In the genomic region with DNA sequence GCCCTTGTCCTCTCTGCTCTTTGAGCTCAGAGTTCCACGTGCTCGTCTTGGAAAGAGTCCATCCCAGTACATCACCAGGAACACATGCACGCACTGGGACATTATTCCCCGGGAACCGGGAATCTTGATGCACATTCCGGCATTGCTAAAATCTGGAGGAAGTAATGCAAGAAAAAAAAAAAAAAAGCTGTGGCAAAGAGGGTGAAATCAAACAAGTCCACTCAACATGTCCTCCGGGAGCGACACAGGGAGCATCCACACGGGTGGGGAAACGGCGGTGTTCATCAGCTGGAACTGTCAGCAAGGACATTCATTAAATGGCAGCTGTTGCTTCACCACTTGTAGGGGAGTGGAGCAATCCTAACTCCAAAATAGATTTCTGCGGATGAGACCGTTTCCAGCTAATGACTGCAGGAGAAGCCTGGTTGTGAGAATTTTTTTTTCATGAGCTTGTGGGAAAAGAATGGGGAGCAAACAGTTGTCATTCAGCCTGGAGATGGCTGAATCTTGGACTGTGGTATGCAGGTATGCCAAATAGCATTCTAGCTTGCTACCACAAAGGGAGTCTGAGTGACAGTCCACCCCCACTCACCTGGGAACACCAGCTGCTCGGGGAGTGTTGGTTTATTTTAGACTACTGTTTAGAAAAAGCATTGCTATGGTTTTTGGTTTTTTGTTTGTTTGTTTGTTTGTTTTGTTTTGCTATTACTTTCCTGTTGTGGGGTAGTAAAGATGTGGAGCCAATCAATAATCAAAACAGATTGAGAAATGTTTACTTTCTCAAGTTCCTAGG, we compare ENCODE assay signal across 12 mouse cellular contexts. TPM values are rescaled to one million over a fixed set of nuclear protein-coding genes. Genes with fewer than 3 reads are reported as not detected.
DNase-seq lines count a peak whose midpoint lies in the region; ATAC-seq lines count a peak whose summit lies in the region.
"Had no signal": no experiment of that assay in that cellular context is flagged by ENCODE, and none has a peak within 500 bp of the region (broad histone marks: within the 10 kb centered on the region; RNA-seq: fewer than 3 reads in every experiment).

No protein-coding gene starts in this region.

- 0 out of 2 replicates have a peak, but pooled peaks have one; percentile 29 for ATAC-seq in frontal cortex, adult (ENCODE audit: low TSS enrichment)
- no peak for ATAC-seq in heart, embryonic 15.5 days (replicated peaks; ENCODE audit: insufficient number of reproducible peaks, insufficient read depth, low FRiP score, low read depth)
- no peak for ATAC-seq in limb, embryonic 15.5 days (ENCODE audit: insufficient number of reproducible peaks, low FRiP score, low TSS enrichment, low read depth)

- H3K27me3 ChIP-seq in heart, embryonic 15.5 days: no peaks in the 10 kb centered on the region
- no peaks in the 10 kb centered on the region for H3K27me3 ChIP-seq in limb, embryonic 15.5 days
- H3K27me3 ChIP-seq: neural tube, embryonic 12.5 days had no signal

- WGBS in heart, embryonic 15.5 days: 55% methylated on average over 14 of the region's 14 CpGs
- WGBS in limb, embryonic 15.5 days: 68% methylated on average over 14 of the region's 14 CpGs

- H3K4me1 ChIP-seq in heart, embryonic 15.5 days (replicated peaks): peaks cover 67% of the 10 kb centered on the region
- H3K4me1 ChIP-seq in limb, embryonic 15.5 days: peaks cover 2% of the 10 kb centered on the region; the same call in 1 of the 2 replicates
- H3K4me1 ChIP-seq: neural tube, embryonic 12.5 days had no signal

- H3K9ac ChIP-seq in heart, embryonic 15.5 days: no peak overlapping the region
- H3K9ac ChIP-seq in limb, embryonic 15.5 days: no peak overlapping the region
- H3K9ac ChIP-seq: liver, embryonic 14.5 days; neural tube, embryonic 12.5 days had no signal

- no peaks in the 10 kb centered on the region for H3K36me3 ChIP-seq in heart, embryonic 15.5 days
- H3K36me3 ChIP-seq in limb, embryonic 15.5 days: no peaks in the 10 kb centered on the region
- H3K36me3 ChIP-seq: forebrain, embryonic 10.5 days; neural tube, embryonic 12.5 days had no signal

- DNase-seq in frontal cortex, postnatal 14 days (ENCODE audit: low spot score in 2 of 2): no peak
- DNase-seq in adrenal gland, postnatal 14 days: peak; percentile 63
- DNase-seq in urinary bladder, postnatal 25 days (ENCODE audit: low spot score): no peak
- no peak for DNase-seq in frontal cortex, adult 2 months (ENCODE audit: extremely low spot score in 1 of 2, low spot score in 1 of 2)
- DNase-seq in left cerebral cortex, adult 18-20 months (ENCODE audit: low spot score in 2 of 2): no peak
- DNase-seq: cerebellum, adult 8-10 months had no signal

- H3K27ac ChIP-seq in heart, embryonic 15.5 days: peak overlapping the region; percentile 22; the same call in 1 of the 2 replicates
- 0 out of 2 replicates have a peak overlapping the region, but pooled peaks have one; percentile 17 for H3K27ac ChIP-seq in limb, embryonic 15.5 days
- H3K27ac ChIP-seq: forebrain, embryonic 10.5 days; liver, embryonic 14.5 days; neural tube, embryonic 12.5 days had no signal

- H3K4me3 ChIP-seq in heart, embryonic 15.5 days: no peak overlapping the region
- H3K4me3 ChIP-seq in limb, embryonic 15.5 days: no peak overlapping the region
- H3K4me3 ChIP-seq: forebrain, embryonic 10.5 days; neural tube, embryonic 12.5 days had no signal

- H3K9me3 ChIP-seq in heart, embryonic 15.5 days (replicated peaks): no peaks in the 10 kb centered on the region
- H3K9me3 ChIP-seq in limb, embryonic 15.5 days: no peaks in the 10 kb centered on the region
- H3K9me3 ChIP-seq: forebrain, embryonic 10.5 days; neural tube, embryonic 12.5 days had no signal

- peak overlapping the region; percentile 35; the same call in 1 of the 2 replicates for H3K4me2 ChIP-seq in heart, embryonic 15.5 days
- H3K4me2 ChIP-seq in limb, embryonic 15.5 days: no peak overlapping the region
- H3K4me2 ChIP-seq: neural tube, embryonic 12.5 days had no signal

RNA-seq across cellular contexts. Expression of a gene that starts 46.9 kb away (rescaled TPM):
- total RNA-seq in adrenal gland, postnatal 14 days (2021): 51.9 and 57.7 TPM in 2 replicates
- 28.2 and 36.6 TPM in 2 replicates for polyA plus RNA-seq in heart, embryonic 15.5 days (2015; fragmentation: Nextera tagmentation; extraction: Ambion mirVana)
- 8.4 and 10.1 TPM in 2 replicates for polyA plus RNA-seq in limb, embryonic 15.5 days (2015; fragmentation: Nextera tagmentation; extraction: Ambion mirVana)
- polyA plus RNA-seq in frontal cortex, adult 2 months (2012; rRNA removed): 6.6 and 10.0 TPM in 2 replicates
- total RNA-seq in left cerebral cortex, adult 18-20 months (2021): 10 to 100 TPM; 18.2 to 19.9 TPM
